Mouse (Mus musculus): ENCODE results near the gene Sema4g. TPM values are rescaled to one million over a fixed set of nuclear protein-coding genes. Genes with fewer than 3 reads are reported as not detected.
A peak's percentile ranks its signal among the peaks of the same experiment; 100 is the strongest.
"Not testable (repeated sequence)": the region's sequence is repeated elsewhere in the genome, so short reads cannot be mapped to it uniquely, and the experiment has no call there.

Sema4g gene
- polyA plus RNA-seq, 1 experiment, result 3.4 TPM

GRCm38 (mm10) chr19:45030111-45030510, 41.2 kb downstream of the Sema4g start:
- no peak for TF ChIP-seq POLR2A (IDR thresholded peaks at IDR 0.05; ENCODE audit: low read depth, low read length)
- peak; percentile 89 for TF ChIP-seq CTCF (IDR thresholded peaks at IDR 0.05; ENCODE audit: borderline replicate concordance, insufficient read depth, low read length)
- Histone ChIP-seq H3K4me1 (ENCODE audit: control insufficient read depth, insufficient read depth, low read length) (no peaks in the 10 kb centered on the region), H3K27ac (ENCODE audit: insufficient read depth, low read length) (no peak overlapping the region), H3K4me3 (ENCODE audit: insufficient read depth, low read length) (no peak overlapping the region)

- no peaks in the 10 kb centered on the region for H3K4me1 ChIP-seq (ENCODE audit: control insufficient read depth, insufficient read depth, low read length)
- peak; percentile 51; the same call in 1 of the 2 replicates for TF ChIP-seq CTCF (IDR thresholded peaks at IDR 0.05; ENCODE audit: borderline replicate concordance, insufficient read depth, low read length)
- TF ChIP-seq POLR2A (IDR thresholded peaks at IDR 0.05; ENCODE audit: low read depth, low read length), result no peak
- H3K27ac ChIP-seq (ENCODE audit: insufficient read depth, low read length), result no peak overlapping the region
- no peak overlapping the region for H3K4me3 ChIP-seq (ENCODE audit: insufficient read depth, low read length)
Observed at GRCm38 (mm10) chr19:45030746-45031693, 42.1 kb downstream of the Sema4g start.

GRCm38 (mm10) chr19:45031780-45032179, 42.9 kb downstream of the Sema4g start:
- no peak overlapping the region for H3K27ac ChIP-seq (ENCODE audit: insufficient read depth, low read length)
- no peak overlapping the region for H3K4me3 ChIP-seq (ENCODE audit: insufficient read depth, low read length)
- no peaks in the 10 kb centered on the region for H3K4me1 ChIP-seq (ENCODE audit: control insufficient read depth, insufficient read depth, low read length)
- TF ChIP-seq CTCF (IDR thresholded peaks at IDR 0.05; ENCODE audit: borderline replicate concordance, insufficient read depth, low read length), result peak; percentile 54; the same call in 1 of the 2 replicates
- no peak for TF ChIP-seq POLR2A (IDR thresholded peaks at IDR 0.05; ENCODE audit: low read depth, low read length)

- Histone ChIP-seq H3K4me1 (ENCODE audit: control insufficient read depth, insufficient read depth, low read length) (no peaks in the 10 kb centered on the region), H3K4me3 (ENCODE audit: insufficient read depth, low read length) (no peak overlapping the region), H3K27ac (ENCODE audit: insufficient read depth, low read length) (no peak overlapping the region)
- TF ChIP-seq CTCF (IDR thresholded peaks at IDR 0.05; ENCODE audit: borderline replicate concordance, insufficient read depth, low read length), result 0 out of 2 replicates have a peak, but pooled peaks have one; percentile 16
- no peak for TF ChIP-seq POLR2A (IDR thresholded peaks at IDR 0.05; ENCODE audit: low read depth, low read length)
Observed at GRCm38 (mm10) chr19:45032570-45033332, 43.9 kb downstream of the Sema4g start.

GRCm38 (mm10) chr19:45036867-45037266, 48.0 kb downstream of the Sema4g start:
- TF ChIP-seq POLR2A (IDR thresholded peaks at IDR 0.05; ENCODE audit: low read depth, low read length) (no peak), CTCF (IDR thresholded peaks at IDR 0.05; ENCODE audit: borderline replicate concordance, insufficient read depth, low read length) (peak; percentile 60; the same call in 1 of the 2 replicates)
- Histone ChIP-seq H3K27ac (ENCODE audit: insufficient read depth, low read length) (no peak overlapping the region), H3K4me3 (ENCODE audit: insufficient read depth, low read length) (no peak overlapping the region), H3K4me1 (ENCODE audit: control insufficient read depth, insufficient read depth, low read length) (no peaks in the 10 kb centered on the region)

- not testable (repeated sequence) for H3K27ac ChIP-seq (ENCODE audit: insufficient read depth, low read length); H3K4me1 ChIP-seq (ENCODE audit: control insufficient read depth, insufficient read depth, low read length); H3K4me3 ChIP-seq (ENCODE audit: insufficient read depth, low read length)
Observed at GRCm38 (mm10) chr19:45038198-45038597, 49.3 kb downstream of the Sema4g start.

- no peak for TF ChIP-seq CTCF (IDR thresholded peaks at IDR 0.05; ENCODE audit: borderline replicate concordance, insufficient read depth, low read length)
- TF ChIP-seq POLR2A (IDR thresholded peaks at IDR 0.05; ENCODE audit: low read depth, low read length), result no peak
- H3K4me1 ChIP-seq (ENCODE audit: control insufficient read depth, insufficient read depth, low read length), result no peaks in the 10 kb centered on the region
- no peak overlapping the region for H3K4me3 ChIP-seq (ENCODE audit: insufficient read depth, low read length)
- H3K27ac ChIP-seq (ENCODE audit: insufficient read depth, low read length), result no peak overlapping the region
Observed at GRCm38 (mm10) chr19:45040214-45040613, 51.3 kb downstream of the Sema4g start.

GRCm38 (mm10) chr19:45044389-45044927, 55.6 kb downstream of the Sema4g start:
- TF ChIP-seq POLR2A (IDR thresholded peaks at IDR 0.05; ENCODE audit: low read depth, low read length), result no peak
- no peak for TF ChIP-seq CTCF (IDR thresholded peaks at IDR 0.05; ENCODE audit: borderline replicate concordance, insufficient read depth, low read length)
- no peak overlapping the region for H3K4me3 ChIP-seq (ENCODE audit: insufficient read depth, low read length)
- H3K27ac ChIP-seq (ENCODE audit: insufficient read depth, low read length), result no peak overlapping the region

GRCm38 (mm10) chr19:45045236-45045635, 56.3 kb downstream of the Sema4g start:
- H3K4me1 ChIP-seq (ENCODE audit: control insufficient read depth, insufficient read depth, low read length), result peaks cover 9% of the 10 kb centered on the region; the same call in 1 of the 2 replicates
- no peak overlapping the region for H3K27ac ChIP-seq (ENCODE audit: insufficient read depth, low read length)
- H3K4me3 ChIP-seq (ENCODE audit: insufficient read depth, low read length), result no peak overlapping the region
- TF ChIP-seq POLR2A (IDR thresholded peaks at IDR 0.05; ENCODE audit: low read depth, low read length) (no peak), CTCF (IDR thresholded peaks at IDR 0.05; ENCODE audit: borderline replicate concordance, insufficient read depth, low read length) (no peak)

More at GRCm38 (mm10) chr19:45044389-45044927, 55.6 kb downstream of the Sema4g start:
- H3K4me1 ChIP-seq (ENCODE audit: control insufficient read depth, insufficient read depth, low read length), result peaks cover 5% of the 10 kb centered on the region; the same call in 1 of the 2 replicates

Measured in embryonic fibroblast, embryonic 13.5 days (primary cell).